Mouse (Mus musculus) cerebellum, adult 2 months (tissue): ENCODE data around the gene Ins2.

Source experiments
- CTCF ChIP-seq: fragments of 200-500 bp; IDR thresholded peaks from 2 replicates; pipeline ENCODE4 v1.5.1; 2011; ENCODE audit warnings: low read depth, mild to moderate bottlenecking, control low read depth, low read length, moderate library complexity, borderline replicate concordance; ENCODE audit not compliant: insufficient read depth
- POLR2A ChIP-seq: fragments of 200-500 bp; IDR thresholded peaks from 2 replicates; pipeline ENCODE4 v1.6.1; 2011; ENCODE audit warnings: low read length, control low read depth, borderline replicate concordance; ENCODE audit not compliant: insufficient read depth

DNA sequence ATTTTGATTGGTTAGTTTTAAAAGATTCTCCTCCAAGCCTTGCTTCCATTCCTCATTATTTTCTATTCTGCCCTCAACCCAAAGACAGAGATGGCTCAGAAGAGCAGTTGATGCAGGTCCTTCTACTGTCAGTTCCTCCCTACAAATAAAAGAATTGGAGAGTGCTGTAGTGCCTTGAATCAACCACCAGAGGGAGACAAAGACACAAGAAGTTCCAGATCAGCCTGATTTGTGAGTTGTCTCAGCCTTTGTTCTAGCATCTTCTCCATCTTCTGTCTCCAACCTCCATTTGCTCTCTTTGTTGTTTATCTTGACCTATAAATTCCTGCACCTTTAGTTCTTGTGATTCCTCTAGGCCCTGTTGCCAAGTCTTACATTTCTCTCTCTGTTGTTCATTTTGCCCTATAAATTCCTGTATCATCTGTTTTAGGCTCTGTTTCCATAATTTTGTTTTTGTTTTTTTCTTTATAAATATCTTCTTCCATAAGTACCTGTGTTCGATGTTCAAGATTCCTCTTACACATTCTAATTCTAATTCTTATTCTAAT, 6.2 kb downstream of the Ins2 start:
- TF ChIP-seq POLR2A (no peak), CTCF (peak; percentile 61; the same call in 1 of the 2 replicates)
